Mouse (Mus musculus): ENCODE data around the gene Zfp36l2. TPM values are rescaled to one million over a fixed set of nuclear protein-coding genes. Genes with fewer than 3 reads are reported as not detected.

Zfp36l2 gene
- total RNA-seq (2012; rRNA removed) = 9.0 and 10.3 TPM in 2 replicates
- total RNA-seq (2014; rRNA removed) = 8.5 and 8.9 TPM in 2 replicates
- polyA plus RNA-seq (2012; ENCODE audit: insufficient read length, low read depth) = 18.5 and 24.2 TPM in 2 replicates

DNA sequence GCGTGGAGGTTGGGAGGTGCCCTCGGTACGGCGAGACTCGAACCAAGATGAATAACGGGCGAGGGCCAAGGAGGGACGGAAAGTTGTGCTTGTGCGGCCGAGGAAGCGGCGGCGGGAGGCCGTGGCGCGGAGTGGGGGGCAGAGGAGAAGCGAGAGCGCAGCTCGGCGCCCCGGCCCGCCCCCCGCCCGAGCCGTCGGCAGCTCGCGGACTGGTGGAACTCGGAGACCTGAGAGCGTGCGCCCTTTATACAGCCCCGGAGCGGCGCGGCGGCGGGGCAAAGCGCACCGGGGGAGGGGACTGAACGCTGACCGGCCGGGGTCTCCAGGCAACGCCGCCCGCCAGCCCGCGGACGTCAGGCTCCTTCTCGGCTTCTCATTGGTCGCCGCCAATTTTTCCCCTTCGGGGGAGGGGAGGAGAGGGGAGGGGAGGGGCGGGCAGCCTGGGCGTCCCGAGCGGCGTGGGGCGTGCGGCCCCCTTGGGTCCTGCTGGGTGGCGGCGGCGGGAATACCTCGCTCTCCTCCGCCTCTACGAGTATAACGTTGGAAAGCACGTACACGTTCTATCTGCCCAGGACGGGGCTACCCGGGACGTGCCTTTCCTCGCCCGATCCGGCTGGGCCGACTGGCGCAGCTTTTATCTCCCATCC lies at the start of gene Zfp36l2:
Zfp36l2 (minus strand) TSS at position 221 of the 647 bp plus-strand sequence.
- TF ChIP-seq E2F4 (IDR thresholded peaks at IDR 0.05; ENCODE audit: insufficient replicate concordance, low read depth, low read length) = no peak
- peak; percentile 78; the same call in 1 of the 2 replicates for TF ChIP-seq TBP (conservative IDR thresholded peaks at IDR 0.05; ENCODE audit: low read depth, low read length)
- TF ChIP-seq GABPA (IDR thresholded peaks at IDR 0.05; ENCODE audit: insufficient replicate concordance, low read depth, low read length) = no peak
- TF ChIP-seq MYC (IDR thresholded peaks at IDR 0.05; ENCODE audit: low read depth, low read length) = no peak
- TF ChIP-seq JUN (IDR thresholded peaks at IDR 0.05; ENCODE audit: insufficient read depth, low read depth, low read length) = no peak
- peak; percentile 81 for TF ChIP-seq TCF12 (IDR thresholded peaks at IDR 0.05; ENCODE audit: low read depth, low read length)
- no peak for TF ChIP-seq PAX5 (IDR thresholded peaks at IDR 0.05; ENCODE audit: low read length)
- TF ChIP-seq ZMIZ1 (IDR thresholded peaks at IDR 0.05; ENCODE audit: low read depth, low read length) = peak; percentile 98
- TF ChIP-seq ZC3H11A (IDR thresholded peaks at IDR 0.05; ENCODE audit: low read depth, low read length) = no peak
- TF ChIP-seq EP300 (IDR thresholded peaks at IDR 0.05; ENCODE audit: low read length) = no peak
- no peak for TF ChIP-seq BHLHE40 (IDR thresholded peaks at IDR 0.05; ENCODE audit: low read depth, low read length)
- TF ChIP-seq JUND (conservative IDR thresholded peaks at IDR 0.05; ENCODE audit: low read depth, low read length) = no peak
- no peak for TF ChIP-seq ZKSCAN1 (IDR thresholded peaks at IDR 0.05; ENCODE audit: borderline replicate concordance, low read depth, low read length)
- no peak for TF ChIP-seq MAFK (IDR thresholded peaks at IDR 0.05; ENCODE audit: insufficient replicate concordance, low read length)
- peak; percentile 87 for TF ChIP-seq POLR2AphosphoS2 (IDR thresholded peaks at IDR 0.05; ENCODE audit: low read depth, low read length)
- TF ChIP-seq POLR2A (IDR thresholded peaks at IDR 0.05; ENCODE audit: low read depth, low read length) = peak; percentile 91
- TF ChIP-seq MEF2A (IDR thresholded peaks at IDR 0.05; ENCODE audit: borderline replicate concordance, low read depth, low read length) = no peak
- TF ChIP-seq MXI1 (IDR thresholded peaks at IDR 0.05; ENCODE audit: low read depth, low read length) = no peak
- TF ChIP-seq CHD1 (IDR thresholded peaks at IDR 0.05; ENCODE audit: low read depth, low read length) = no peak; the same call in 1 of the 2 replicates
- TF ChIP-seq HCFC1 (IDR thresholded peaks at IDR 0.05; ENCODE audit: low read depth, low read length) = 0 out of 2 replicates have a peak, but pooled peaks have one; percentile 33
- TF ChIP-seq NELFE (IDR thresholded peaks at IDR 0.05; ENCODE audit: low read depth, low read length) = peak; percentile 94
- TF ChIP-seq MAX (IDR thresholded peaks at IDR 0.05; ENCODE audit: low read length) = no peak
- TF ChIP-seq IRF4 (IDR thresholded peaks at IDR 0.05; ENCODE audit: low read depth, low read length) = no peak
- no peak for TF ChIP-seq ZNF384 (IDR thresholded peaks at IDR 0.05; ENCODE audit: low read depth, low read length)
- TF ChIP-seq CTCF (conservative IDR thresholded peaks at IDR 0.05 in 1 of 2, IDR thresholded peaks at IDR 0.05 in 1 of 2; ENCODE audit: low read depth in 2 of 2, low read length in 2 of 2) = no peak
- no peak; the same call in 1 of the 2 replicates for TF ChIP-seq CHD2 (IDR thresholded peaks at IDR 0.05; ENCODE audit: low read length)
- TF ChIP-seq SIN3A (IDR thresholded peaks at IDR 0.05; ENCODE audit: low read length) = 0 out of 2 replicates have a peak, but pooled peaks have one; percentile 8
- TF ChIP-seq MAZ (IDR thresholded peaks at IDR 0.05; ENCODE audit: low read depth, low read length) = no peak
- TF ChIP-seq USF2 (conservative IDR thresholded peaks at IDR 0.05; ENCODE audit: low read depth, low read length) = no peak
- no peak for TF ChIP-seq SMC3 (IDR thresholded peaks at IDR 0.05; ENCODE audit: low read depth, low read length)
- no peak for TF ChIP-seq KAT2A (IDR thresholded peaks at IDR 0.05; ENCODE audit: insufficient replicate concordance, low read length)
- TF ChIP-seq UBTF (IDR thresholded peaks at IDR 0.05; ENCODE audit: low read depth, low read length) = peak; percentile 64
- no peak; the same call in 1 of the 2 replicates for TF ChIP-seq NRF1 (IDR thresholded peaks at IDR 0.05; ENCODE audit: low read depth, low read length)
- TF ChIP-seq USF1 (IDR thresholded peaks at IDR 0.05; ENCODE audit: low read depth, low read length) = no peak
- no peak for TF ChIP-seq RCOR1 (conservative IDR thresholded peaks at IDR 0.05; ENCODE audit: low read depth, low read length)
- TF ChIP-seq RAD21 (IDR thresholded peaks at IDR 0.05; ENCODE audit: low read depth, low read length) = no peak
- TF ChIP-seq ETS1 (conservative IDR thresholded peaks at IDR 0.05; ENCODE audit: low read depth, low read length) = no peak; the same call in 1 of the 2 replicates
- TF ChIP-seq ELF1 (IDR thresholded peaks at IDR 0.05; ENCODE audit: low read depth, low read length) = peak; percentile 14; the same call in 1 of the 2 replicates
- Histone ChIP-seq H3K79me2 (replicated peaks; ENCODE audit: control insufficient read depth, extremely low read depth, insufficient read depth, poor library complexity, severe bottlenecking) (peaks cover 19% of the 10 kb centered on the region), H3K36me3 (replicated peaks in 1 of 2; ENCODE audit: control insufficient read depth in 1 of 2, insufficient read depth in 1 of 2, low read length in 1 of 2) (peaks cover 15 to 63% of the 10 kb centered on the region in 2 experiments)

More for the DNA sequence above, at the start of gene Zfp36l2:
- dilution Hi-C loops (cut with MboI; ENCODE audit: extremely low pct_ligation_motif_present, extremely low pct_unique_long_range_greater_than_20kb, low sequenced_read_pairs) (no loop called here), in situ Hi-C loops (cut with MboI; ENCODE audit: low pct_ligation_motif_present, low pct_unique_long_range_greater_than_20kb, low sequenced_read_pairs) (no loop called here)
- Histone ChIP-seq H3K4me2 (ENCODE audit: insufficient read depth, low read depth, poor library complexity, severe bottlenecking) (peak within 1 kb of the TSS; percentile 40), H3K9me3 (replicated peaks; ENCODE audit: low read length) (peaks cover 10% of the 10 kb centered on the region), H3K4me1 (ENCODE audit: control insufficient read depth in 1 of 2, insufficient read depth in 2 of 2) (peaks cover 3 to 39% of the 10 kb centered on the region in 2 experiments; a peak in 3 of 4 replicates), H3K9ac (ENCODE audit: insufficient read depth, low read depth) (peak within 1 kb of the TSS; percentile 75), H3K4me3 (replicated peaks in 1 of 3; ENCODE audit: low read depth in 2 of 3, low read length in 2 of 3, poor library complexity in 1 of 3) (peak within 1 kb of the TSS; percentile 76 to 84 (median 80)), H3K27me3 (replicated peaks) (no peaks in the 10 kb centered on the region), H3K27ac (ENCODE audit: insufficient read depth, low read depth) (peak within 1 kb of the TSS; percentile 91)
- peak; percentile 85 for DNase-seq (ENCODE audit: extremely low read depth)
